Mouse (Mus musculus): Measurements from ENCODE around the gene Hist1h2ad.

Gene Hist1h2ad

GRCm38 (mm10) chr13:23620733-23621531 is 46.8 kb downstream of the Hist1h2ad start, which contains the start of gene Hist1h2be:
TSS of gene Hist1h2be (minus strand) at chr13:23621124.
- DNase-seq (ENCODE audit: low spot score in 2 of 2), result peak; percentile 76 to 91

DNA sequence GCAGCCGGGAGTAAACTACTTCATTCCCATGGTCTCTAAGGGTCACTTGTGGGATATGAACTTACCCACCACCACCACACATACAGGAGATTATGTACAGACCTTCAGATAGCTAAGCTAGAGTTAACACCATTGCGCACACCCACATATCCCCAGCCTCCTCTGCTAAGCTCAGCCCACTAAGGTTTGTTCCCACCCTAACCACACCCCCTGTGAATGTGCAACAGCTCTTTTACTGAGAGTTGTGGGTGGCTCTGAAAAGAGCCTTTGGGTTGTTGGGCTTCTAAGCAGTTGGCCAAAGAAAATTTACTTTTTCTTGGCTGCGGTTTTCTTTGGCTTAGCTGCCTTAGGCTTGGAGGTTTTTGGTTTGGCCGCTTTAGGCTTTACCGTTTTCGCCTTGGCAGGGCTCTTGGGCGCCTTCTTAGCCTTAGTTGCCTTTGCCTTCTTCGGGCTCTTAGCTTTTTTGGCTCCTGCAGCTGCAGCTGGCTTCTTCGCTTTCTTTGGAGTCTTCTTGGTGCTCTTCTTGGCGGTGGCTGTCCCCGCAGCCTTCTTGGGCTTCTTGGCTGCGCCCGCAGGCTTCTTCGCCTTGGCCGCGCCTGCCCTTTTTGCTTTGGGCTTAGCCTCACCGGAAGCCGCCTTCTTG is 47.5 kb downstream of the Hist1h2ad start:
- peak; percentile 79 to 88 for DNase-seq (ENCODE audit: low spot score in 2 of 2)

GRCm38 (mm10) chr13:23622175-23622671 is 48.0 kb downstream of the Hist1h2ad start, which contains the start of gene Hist1h1e:
TSS of gene Hist1h1e (minus strand) at chr13:23622558.
- peak; percentile 92 for DNase-seq (ENCODE audit: low spot score in 2 of 2)

GRCm38 (mm10) chr13:23622861-23623450 is 48.8 kb downstream of the Hist1h2ad start:
- peak; percentile 26 to 27 for DNase-seq (ENCODE audit: low spot score in 2 of 2)

All from right cerebral cortex, postnatal 10 days (tissue).